Mouse (Mus musculus) thymus, postnatal 0 days (tissue): ENCODE results near the gene Tubb5. TPM values are rescaled to one million over a fixed set of nuclear protein-coding genes. Genes with fewer than 3 reads are reported as not detected.

Experiments used
- DNase-seq: peaks from one replicate; pipeline ENCODE4 v3.0.0-alpha.2; 2015; ENCODE audit warnings: low spot score
- microRNA-seq: library from miRNA; unstranded; fragments of <30 nt; microRNA quantifications from one replicate; pipeline ENCODE4, GENCODE M21; 2016; ENCODE audit warnings: borderline number of aligned reads
- polyA plus RNA-seq: library from polyadenylated mRNA; unstranded; fragments of >200 nt; fragmentation: Nextera tagmentation; extraction: Ambion mirVana; gene quantifications from 2 replicates; pipeline ENCODE4 v1.2.1, GENCODE M21; 2015

Tubb5 gene
- polyA plus RNA-seq, 1 experiment from 2014 or later: 997 TPM

- DNase-seq: no peak
Observed at GRCm38 (mm10) chr17:35803858-35804399, 34.2 kb downstream of the Tubb5 start.

- DNase-seq: no peak
Observed at GRCm38 (mm10) chr17:35803020-35803419, 35.1 kb downstream of the Tubb5 start.

GRCm38 (mm10) chr17:35800905-35801304, 37.2 kb downstream of the Tubb5 start:
- DNase-seq: no peak

GRCm38 (mm10) chr17:35796835-35797234, 41.3 kb downstream of the Tubb5 start:
- DNase-seq: no peak

DNA sequence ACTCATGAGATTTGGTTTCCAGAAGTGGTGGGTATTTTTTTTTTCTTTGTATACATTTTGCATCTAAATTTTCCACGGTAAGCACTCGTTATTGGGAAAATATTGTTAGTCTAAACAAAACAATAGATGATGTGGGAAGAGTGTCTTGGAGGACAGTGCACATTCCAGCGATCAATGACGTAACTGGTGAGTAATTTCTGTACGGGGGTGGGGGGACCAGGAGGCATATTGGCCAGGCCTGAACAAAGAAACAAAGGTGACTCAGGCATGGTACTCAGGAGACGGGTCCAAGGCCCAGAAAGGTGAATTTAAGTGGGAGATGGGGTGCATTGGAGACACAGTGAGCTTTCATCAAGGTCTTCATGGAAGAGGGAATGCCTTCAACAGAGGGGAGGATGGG, 42.5 kb downstream of the Tubb5 start:
- DNase-seq: no peak

- no peak for DNase-seq
Observed at GRCm38 (mm10) chr17:35795099-35795498, 43.0 kb downstream of the Tubb5 start.

DNA sequence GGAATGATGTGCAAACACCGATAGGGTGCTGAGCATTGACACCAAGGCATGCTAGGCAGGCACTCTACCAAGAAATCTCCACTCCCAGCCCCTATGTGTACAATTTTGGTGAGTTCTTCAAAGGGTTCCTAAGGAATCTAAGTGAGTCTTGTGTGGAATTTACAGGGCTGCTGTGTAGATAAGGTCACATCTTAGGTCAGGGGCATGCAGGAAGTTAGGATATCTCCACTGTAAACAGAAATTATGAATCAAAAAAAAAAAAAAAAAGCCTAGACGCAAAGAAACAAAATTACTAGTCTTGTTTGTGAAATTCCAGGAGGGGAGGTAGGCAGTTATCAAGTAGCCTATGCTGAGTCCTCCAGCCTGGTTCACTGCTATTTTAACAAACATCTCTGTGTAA, 45.3 kb downstream of the Tubb5 start:
- no peak for DNase-seq

DNA sequence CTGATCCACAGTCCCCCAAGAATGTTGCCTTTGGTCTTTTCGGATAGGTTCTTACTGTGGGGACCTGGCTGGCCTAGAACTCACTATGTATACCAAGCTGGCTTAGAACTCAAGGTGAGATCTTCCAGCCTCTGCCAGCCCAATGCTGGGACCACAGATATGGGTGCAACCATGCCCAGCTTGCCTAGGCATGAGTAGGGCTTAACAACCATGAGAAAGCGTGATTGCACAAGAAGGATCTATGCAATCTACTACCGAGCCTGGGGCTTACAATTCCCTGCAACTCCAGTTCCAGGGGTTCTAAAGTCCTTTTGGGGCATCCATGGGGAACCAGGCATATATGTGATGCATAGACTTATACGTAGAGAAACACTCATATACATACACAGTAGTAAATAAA, 47.2 kb downstream of the Tubb5 start:
- no peak for DNase-seq

DNA sequence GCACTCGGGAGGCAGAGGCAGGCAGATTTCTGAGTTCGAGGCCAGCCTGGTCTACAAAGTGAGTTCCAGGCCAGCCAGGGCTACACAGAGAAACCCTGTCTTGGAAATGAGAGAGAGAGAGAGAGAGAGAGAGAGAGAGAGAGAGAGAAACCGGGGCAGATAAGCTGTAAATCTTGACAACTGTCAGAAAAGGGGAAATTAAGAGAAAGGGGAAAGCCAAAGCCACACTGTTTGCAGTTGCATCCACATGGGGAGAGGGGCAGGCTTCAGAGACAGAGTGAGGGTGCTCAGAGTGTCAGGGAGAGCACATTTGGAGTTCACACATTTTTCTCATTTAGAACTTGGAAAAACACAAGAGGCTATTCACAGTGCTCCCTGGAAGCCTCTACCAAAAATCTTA, 50.1 kb downstream of the Tubb5 start:
- no peak for DNase-seq

GRCm38 (mm10) chr17:35787493-35787892, 50.6 kb downstream of the Tubb5 start:
- no peak for DNase-seq

GRCm38 (mm10) chr17:35785140-35785539, 53.0 kb downstream of the Tubb5 start:
- no peak for DNase-seq

DNA sequence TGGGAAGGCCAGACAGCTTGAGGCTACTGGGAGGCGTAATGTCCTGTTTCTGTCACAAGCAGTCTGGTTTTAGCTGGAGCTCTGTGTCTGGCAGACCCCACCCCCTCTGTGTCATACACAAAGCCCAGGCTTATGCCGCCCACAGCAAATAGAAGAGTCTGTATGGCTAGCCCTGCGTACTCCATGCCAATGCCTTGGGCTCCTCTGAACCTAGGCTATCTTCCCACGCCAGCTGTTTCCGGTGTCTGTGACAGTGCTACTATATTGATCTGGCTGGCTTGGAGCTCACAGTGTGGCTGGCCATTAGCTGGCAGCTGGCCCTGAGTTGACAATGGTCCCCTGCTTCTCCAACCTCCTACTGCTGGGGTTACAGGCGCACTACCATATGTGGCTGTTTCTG, 54.2 kb downstream of the Tubb5 start:
- no peak for DNase-seq

Small RNA genes lying within 50 kb of the gene (microRNA-seq; reads per million reads assigned to microRNA genes)
- gene Gm28033: 2.1 reads per million

Other genes starting within 250 kb of the Tubb5 start
- gene Sfta2, start 236.8 kb downstream of the Tubb5 start, polyA plus RNA-seq: not detected in 2 replicates
- gene Gm9573, start 211.7 kb downstream of the Tubb5 start, polyA plus RNA-seq: 0.18 and 0.23 TPM in 2 replicates
- 0.10 and 0.17 TPM in 2 replicates for gene Mucl3, start 194.6 kb downstream of the Tubb5 start, polyA plus RNA-seq
- 22.5 and 27.0 TPM in 2 replicates for gene Vars2, start 170.7 kb downstream of the Tubb5 start, polyA plus RNA-seq
- 267 and 319 TPM in 2 replicates for gene Gtf2h4, start 164.6 kb downstream of the Tubb5 start, polyA plus RNA-seq
- 33.7 and 33.8 TPM in 2 replicates for gene Ddr1, start 133.7 kb downstream of the Tubb5 start, polyA plus RNA-seq
- gene Ier3, start 16.6 kb downstream of the Tubb5 start, polyA plus RNA-seq: 18.1 and 19.0 TPM in 2 replicates
- 88.3 and 93.1 TPM in 2 replicates for gene Flot1, start 15.1 kb downstream of the Tubb5 start, polyA plus RNA-seq
- 6.7 TPM in 2 replicates for gene Mdc1, start 3.2 kb upstream of the Tubb5 start, polyA plus RNA-seq
- 53.7 and 59.1 TPM in 2 replicates for gene Nrm, start 23.0 kb upstream of the Tubb5 start, polyA plus RNA-seq
- 82.4 and 89.3 TPM in 2 replicates for gene Ppp1r18, start 27.3 kb upstream of the Tubb5 start, polyA plus RNA-seq
- gene Dhx16, start 41.5 kb upstream of the Tubb5 start, polyA plus RNA-seq: 48.9 and 50.6 TPM in 2 replicates
- gene 2310061I04Rik, start 59.1 kb upstream of the Tubb5 start, polyA plus RNA-seq: 24.5 and 27.1 TPM in 2 replicates
- 16.4 and 17.5 TPM in 2 replicates for gene Atat1, start 71.8 kb upstream of the Tubb5 start, polyA plus RNA-seq
- 91.1 and 93.5 TPM in 2 replicates for gene Mrps18b, start 78.1 kb upstream of the Tubb5 start, polyA plus RNA-seq
- 35.6 and 36.0 TPM in 2 replicates for gene Ppp1r10, start 78.1 kb upstream of the Tubb5 start, polyA plus RNA-seq
- 102 and 114 TPM in 2 replicates for gene Abcf1, start 131.5 kb upstream of the Tubb5 start, polyA plus RNA-seq
- 38.6 and 42.4 TPM in 2 replicates for gene Gnl1, start 141.5 kb upstream of the Tubb5 start, polyA plus RNA-seq
- 22.0 TPM in 2 replicates for gene Prr3, start 141.9 kb upstream of the Tubb5 start, polyA plus RNA-seq
- 4.2 and 6.5 TPM in 2 replicates for gene H2-T24, start 182.3 kb upstream of the Tubb5 start, polyA plus RNA-seq
- gene H2-T23, start 194.5 kb upstream of the Tubb5 start, polyA plus RNA-seq: 136 and 163 TPM in 2 replicates
- gene H2-T22, start 204.4 kb upstream of the Tubb5 start, polyA plus RNA-seq: 60.4 and 66.8 TPM in 2 replicates
- 0.10 and 0.13 TPM in 2 replicates for gene Gm6034, start 204.7 kb upstream of the Tubb5 start, polyA plus RNA-seq
- 0.96 and 1.3 TPM in 2 replicates for gene Gm11127, start 220.1 kb upstream of the Tubb5 start, polyA plus RNA-seq